Mouse (Mus musculus) CD8-positive naive resting alpha-beta T cell, adult 2 months (primary cell): Measurements from ENCODE around the gene Stap2.

Experiments used
- DNase-seq, 2 experiments: peaks; one replicate each; pipeline ENCODE4 v3.0.0; 2022; ENCODE audit warnings: low read depth in 2 of 2, low spot score in 2 of 2

The Stap2 gene

DNA sequence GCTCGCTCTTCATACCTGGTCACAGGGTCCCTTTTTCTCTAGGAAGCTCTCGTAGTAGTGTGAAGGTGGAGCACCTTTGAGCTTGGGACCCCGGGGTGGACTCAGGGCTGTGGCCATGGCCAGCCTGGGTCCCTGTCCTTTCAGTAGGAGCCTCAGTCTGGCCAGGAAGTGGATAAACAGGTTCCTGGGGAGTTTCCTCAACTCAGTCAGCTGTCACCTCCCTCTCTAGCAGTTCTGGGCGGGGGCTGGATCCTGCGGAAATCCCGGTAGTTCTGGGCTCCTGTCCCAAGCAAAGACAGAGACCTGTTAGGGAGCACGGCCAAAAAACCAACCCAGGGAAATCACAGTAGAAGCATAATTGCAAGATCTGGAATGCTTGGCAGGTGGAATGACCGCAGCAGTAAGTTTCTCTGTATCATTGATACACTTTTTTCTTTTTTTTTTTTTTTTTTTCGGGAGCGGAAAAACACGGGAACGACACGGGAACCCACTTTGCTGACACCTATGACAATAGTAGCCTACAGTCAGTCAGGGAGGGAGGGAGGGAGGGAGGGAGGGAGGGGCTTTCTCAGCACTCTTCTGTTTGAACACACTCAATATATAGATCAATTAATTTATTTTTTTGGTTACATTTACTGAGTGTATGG is at the start of gene Stap2, which contains the start of gene Mpnd:
Gene Stap2 (minus strand): TSS at position 170 of the 647 bp plus-strand sequence.
Gene Mpnd (plus strand): TSS at position 297 of the 647 bp plus-strand sequence.
- no peak for DNase-seq

- DNase-seq: no peak
These were observed 49.6 kb upstream of the Stap2 start for GRCm38 (mm10) chr17:56054938-56055337.

- DNase-seq: no peak
These were observed 46.0 kb upstream of the Stap2 start for GRCm38 (mm10) chr17:56051369-56051768.

DNA sequence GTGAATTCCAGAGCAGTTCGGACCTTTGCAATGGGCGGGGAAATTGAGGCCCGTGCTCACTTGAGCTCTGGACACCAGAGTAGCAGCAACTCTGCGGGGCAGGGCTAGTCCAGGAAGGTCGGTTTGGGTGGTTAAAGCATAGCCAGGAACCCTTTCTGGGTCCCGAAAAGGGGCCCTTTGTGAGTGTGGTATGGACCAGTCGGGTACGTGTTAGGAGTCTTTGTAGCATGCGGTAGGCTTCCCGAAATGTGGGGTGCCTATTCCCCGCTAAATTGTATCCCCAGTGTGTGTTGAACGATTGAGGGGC is 35.4 kb upstream of the Stap2 start:
- no peak for DNase-seq

GRCm38 (mm10) chr17:56040030-56040856 is 34.9 kb upstream of the Stap2 start, which contains the start of gene Chaf1a:
Chaf1a (plus strand) TSS chr17:56040439.
- peak; percentile 87 to 90 for DNase-seq

GRCm38 (mm10) chr17:56039345-56039744 is 34.0 kb upstream of the Stap2 start:
- no peak for DNase-seq

DNA sequence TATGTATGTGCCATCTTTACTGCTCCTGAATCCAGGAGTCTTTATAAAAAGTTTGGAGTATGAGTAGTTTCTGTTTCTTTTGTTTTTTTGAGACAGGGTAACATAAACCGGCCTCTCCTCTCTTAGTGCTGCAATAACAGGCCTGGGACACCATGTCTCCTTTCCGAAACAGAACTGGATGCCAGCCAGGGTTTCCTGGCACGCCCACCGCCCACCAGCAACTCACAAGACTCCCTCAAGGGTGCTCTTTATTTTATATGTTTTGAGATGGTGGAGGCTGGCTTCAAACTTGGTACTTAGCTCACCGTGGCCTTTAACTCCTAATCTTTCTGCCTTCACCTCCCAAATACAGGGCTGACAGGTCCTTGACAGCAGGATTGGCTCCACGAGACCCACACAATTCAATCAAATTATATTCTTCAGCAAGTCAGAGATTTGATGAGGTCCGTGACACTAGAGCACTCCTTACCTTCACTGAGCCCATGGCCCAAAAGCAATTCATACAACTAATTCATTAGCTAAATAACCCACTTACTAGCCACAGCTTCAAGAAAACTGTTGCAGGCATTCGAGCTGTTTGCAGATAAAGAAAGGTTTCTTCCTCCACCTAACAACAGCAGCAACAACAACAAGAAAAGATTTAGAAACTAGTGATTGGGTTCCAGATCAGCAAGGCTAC is 33.3 kb upstream of the Stap2 start:
- no peak for DNase-seq

GRCm38 (mm10) chr17:56036901-56037287 is 31.5 kb upstream of the Stap2 start:
- no peak for DNase-seq

GRCm38 (mm10) chr17:56036176-56036900 is 31.0 kb upstream of the Stap2 start, which contains the start of gene Sh3gl1:
Sh3gl1 (minus strand) TSS chr17:56036635.
- peak; percentile 99 to 100 for DNase-seq

GRCm38 (mm10) chr17:56035216-56035615 is 29.8 kb upstream of the Stap2 start:
- DNase-seq: no peak

DNA sequence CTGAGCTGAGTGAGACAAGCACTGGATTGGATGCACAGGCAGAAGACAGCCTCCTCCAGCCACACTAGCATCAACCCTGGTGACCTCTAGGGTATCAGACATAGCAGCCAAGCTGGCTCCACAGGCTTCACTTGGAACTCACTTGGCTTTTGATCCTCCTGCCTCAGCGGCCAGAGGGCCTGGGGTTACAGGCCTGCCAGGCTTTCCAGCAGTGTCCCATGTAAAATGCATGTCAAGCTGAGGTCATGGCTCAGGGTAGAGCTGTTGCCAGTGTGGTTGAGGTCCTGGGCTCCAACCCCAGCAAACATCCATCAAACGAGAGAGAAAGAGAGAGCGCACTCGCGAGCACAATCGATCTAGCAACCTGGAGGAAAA is 29.3 kb upstream of the Stap2 start:
- no peak for DNase-seq

DNA sequence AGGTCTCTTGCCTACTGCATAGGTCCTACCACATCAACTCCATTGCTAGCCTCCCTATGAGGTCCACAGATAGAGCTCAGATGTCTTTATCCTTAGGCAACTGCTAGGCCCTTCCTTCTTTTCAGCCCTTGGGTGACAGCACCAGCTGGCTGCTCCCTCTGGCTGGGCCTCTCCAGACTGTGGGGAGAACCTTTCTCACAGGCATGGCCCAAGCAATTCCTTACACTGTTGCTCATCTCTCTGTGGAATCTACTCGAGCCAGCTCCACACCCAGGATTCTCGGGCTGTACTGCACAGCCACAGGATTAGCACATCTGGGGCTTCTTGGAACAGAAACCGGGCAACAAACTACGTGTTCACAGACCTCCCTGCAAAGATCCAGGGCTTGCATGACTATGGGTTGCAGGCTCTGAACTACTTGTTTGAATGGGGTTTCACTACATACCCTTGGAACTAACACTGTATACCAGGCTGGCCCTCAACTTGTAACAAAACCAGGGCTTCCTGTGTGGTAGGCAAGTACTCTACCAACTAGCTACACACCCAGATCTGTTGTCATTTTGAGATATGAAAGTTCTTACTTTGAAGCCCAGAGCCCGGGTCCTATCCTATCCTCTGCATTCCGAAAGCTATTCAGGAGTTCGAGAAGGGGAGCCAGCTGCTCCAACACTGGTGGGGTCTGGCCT is 28.8 kb upstream of the Stap2 start:
- peak in 1 of 2 experiments; percentile 39 for DNase-seq

GRCm38 (mm10) chr17:56032831-56033230 is 27.4 kb upstream of the Stap2 start:
- DNase-seq: peak in 1 of 2 experiments; percentile 61

- no peak for DNase-seq
These were observed 26.8 kb upstream of the Stap2 start for GRCm38 (mm10) chr17:56032127-56032733.

- DNase-seq: no peak
These were observed 26.0 kb upstream of the Stap2 start for GRCm38 (mm10) chr17:56031431-56031830.

- no peak for DNase-seq
These were observed 25.5 kb upstream of the Stap2 start for GRCm38 (mm10) chr17:56030919-56031318.

DNA sequence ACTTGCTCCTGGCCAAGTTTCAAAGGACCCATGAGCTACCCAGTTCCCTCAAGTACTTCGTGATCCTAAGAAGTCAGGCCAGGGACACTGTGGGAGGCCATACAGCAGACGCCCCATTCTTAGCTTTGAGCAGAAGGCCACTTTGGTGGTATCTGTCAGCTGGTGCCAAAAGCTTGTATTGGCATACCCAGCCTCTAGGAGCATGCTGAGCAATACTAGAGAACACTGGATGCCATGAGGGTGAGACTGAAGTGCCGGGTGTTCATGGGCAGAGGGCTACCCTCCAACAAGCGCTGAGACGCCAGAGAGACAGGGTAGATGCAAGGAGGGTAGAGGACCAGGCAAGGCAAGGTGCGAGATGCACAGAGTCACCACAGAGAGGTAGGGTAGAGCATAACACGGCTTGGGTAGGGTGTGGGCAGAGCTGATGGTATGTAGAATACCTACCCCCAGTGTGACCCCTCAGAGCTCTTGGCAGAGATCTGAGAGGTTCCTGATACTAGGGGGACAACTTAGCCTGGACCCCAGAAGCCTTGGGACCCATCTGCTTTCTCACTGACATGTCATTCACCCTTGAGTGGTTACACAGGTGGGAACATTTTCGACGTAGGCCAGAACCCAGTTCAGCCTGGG is 25.0 kb upstream of the Stap2 start:
- DNase-seq: no peak

DNA sequence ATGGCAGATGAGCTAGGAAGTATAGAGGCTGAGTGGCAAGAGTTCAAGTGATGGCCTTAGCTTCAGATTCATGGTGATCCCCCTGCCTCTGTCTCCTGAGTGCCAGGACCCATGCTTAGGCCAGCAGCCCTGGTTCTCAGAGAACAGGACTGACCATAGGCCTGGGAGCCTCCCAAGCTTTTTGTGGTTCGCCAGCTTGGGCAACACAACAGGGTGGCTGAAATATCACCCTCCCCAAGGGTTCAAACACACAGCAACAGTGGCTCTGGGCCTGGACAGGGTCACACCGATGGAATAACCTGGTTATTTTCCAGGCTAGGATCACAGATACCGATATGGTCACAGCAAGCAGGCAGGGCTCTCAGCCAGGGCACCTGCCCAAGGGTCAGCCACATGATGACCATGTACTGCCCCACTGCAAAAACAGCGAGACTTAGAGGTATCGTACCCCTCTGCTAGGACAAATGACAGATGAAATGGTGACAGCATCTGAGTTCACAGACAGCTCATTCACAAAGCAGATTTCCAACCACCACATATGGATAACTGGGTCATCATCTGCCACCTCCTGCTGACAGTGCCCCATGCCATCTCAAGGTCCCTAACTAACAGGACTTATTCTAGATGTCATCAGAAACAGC is 22.5 kb upstream of the Stap2 start:
- DNase-seq: no peak

- DNase-seq: no peak
These were observed 21.5 kb upstream of the Stap2 start for GRCm38 (mm10) chr17:56026881-56027280.
